Mouse (Mus musculus) erythroblast, embryonic 14.5 days (primary cell): ENCODE results near the gene Fastk.

Experiments
- GATA1 ChIP-seq: IDR thresholded peaks from 2 replicates; pipeline ENCODE4 v1.6.1; 2012; ENCODE audit warnings: low read length, inconsistent platforms, mixed read lengths
- TAL1 ChIP-seq: IDR thresholded peaks from 3 replicates; pipeline ENCODE4 v1.6.1; 2012; ENCODE audit warnings: low read length, inconsistent platforms, mixed read lengths

- no peak for TF ChIP-seq GATA1
- no peak for TF ChIP-seq TAL1
These were observed 28.8 kb downstream of the Fastk start for GRCm38 (mm10) chr5:24416222-24416736.
